Mouse (Mus musculus): ENCODE data around the gene Slc37a1. TPM values are rescaled to one million over a fixed set of nuclear protein-coding genes. Genes with fewer than 3 reads are reported as not detected.
"Not testable (repeated sequence)": the region's sequence is repeated elsewhere in the genome, so short reads cannot be mapped to it uniquely, and the experiment has no call there.

Gene Slc37a1
- polyA plus RNA-seq, 1 experiment = 0.14 TPM

DNA sequence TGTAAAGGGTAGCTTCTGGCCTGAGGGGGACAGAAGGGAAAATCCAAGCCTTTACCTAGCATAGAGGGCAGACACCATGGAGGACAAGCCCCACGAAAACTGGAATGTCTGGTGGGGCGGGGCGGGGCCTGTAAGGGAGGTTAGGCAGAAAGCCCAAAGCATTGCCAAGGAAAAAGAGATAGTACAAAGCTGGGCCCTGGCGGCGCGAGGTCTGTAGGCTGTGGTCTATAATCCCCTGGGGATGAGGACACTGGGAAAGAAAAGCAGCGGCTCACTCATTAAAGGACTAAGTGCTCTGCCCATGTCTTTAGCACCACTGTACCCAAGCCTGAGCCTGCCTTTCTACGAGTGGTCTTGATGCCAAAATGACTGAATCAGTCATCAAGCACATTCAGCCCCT is 65.4 kb downstream of the Slc37a1 start:
- Histone ChIP-seq H3K36me3 (ENCODE audit: control insufficient read depth, insufficient read depth) (no peaks in the 10 kb centered on the region), H3K27me3 (ENCODE audit: control insufficient read depth, insufficient read depth, insufficient read length) (peaks cover 31% of the 10 kb centered on the region), H3K79me3 (ENCODE audit: low read depth) (no peaks in the 10 kb centered on the region), H3K4me3 (ENCODE audit: insufficient read depth, poor library complexity, severe bottlenecking) (no peak overlapping the region), H3ac (ENCODE audit: control insufficient read depth, insufficient read length, low read depth) (no peak overlapping the region), H3K79me2 (ENCODE audit: control insufficient read depth, insufficient read depth) (no peaks in the 10 kb centered on the region)
- no peak for TF ChIP-seq FOSL1 (IDR thresholded peaks at IDR 0.05; ENCODE audit: insufficient read depth, low read length, poor library complexity, severe bottlenecking)
- TF ChIP-seq MYOD1 (IDR thresholded peaks at IDR 0.05; ENCODE audit: control insufficient read depth, insufficient read length, low read depth) = no peak
- no peak for TF ChIP-seq USF1 (IDR thresholded peaks at IDR 0.05; ENCODE audit: low read depth)

DNA sequence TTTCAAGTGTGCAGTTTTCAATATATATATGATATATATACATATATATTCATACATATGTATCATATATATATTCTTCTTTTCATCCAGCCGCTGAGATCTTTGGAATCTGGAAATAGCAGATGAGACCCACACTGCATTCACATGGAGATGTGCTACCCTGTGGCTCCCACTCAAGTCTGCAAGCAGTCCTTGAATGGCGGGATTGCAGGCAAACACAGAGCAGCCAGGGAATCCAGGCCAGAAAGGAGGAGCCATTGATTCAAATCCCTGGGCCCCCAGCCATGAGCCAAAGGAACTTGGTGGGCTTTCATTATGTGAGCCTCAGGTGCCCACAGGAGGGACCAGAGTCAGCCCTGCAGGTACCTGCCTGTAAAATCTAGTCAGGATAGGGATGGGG is 66.7 kb downstream of the Slc37a1 start:
- TF ChIP-seq MYOD1 (IDR thresholded peaks at IDR 0.05; ENCODE audit: control insufficient read depth, insufficient read length, low read depth) (no peak), CTCF (IDR thresholded peaks at IDR 0.05; ENCODE audit: control insufficient read depth, insufficient read depth, insufficient read length) (no peak), FOSL1 (IDR thresholded peaks at IDR 0.05; ENCODE audit: insufficient read depth, low read length, poor library complexity, severe bottlenecking) (no peak), USF1 (IDR thresholded peaks at IDR 0.05; ENCODE audit: low read depth) (no peak), MAX (IDR thresholded peaks at IDR 0.05) (no peak), MYOG (IDR thresholded peaks at IDR 0.05; ENCODE audit: control insufficient read depth, extremely low read depth, insufficient read length) (no peak)
- Histone ChIP-seq H3K27me3 (ENCODE audit: control insufficient read depth, insufficient read depth, insufficient read length) (peaks cover 27% of the 10 kb centered on the region), H3K79me2 (ENCODE audit: control insufficient read depth, insufficient read depth) (no peaks in the 10 kb centered on the region), H3K36me3 (ENCODE audit: control insufficient read depth, insufficient read depth) (no peaks in the 10 kb centered on the region), H3K4me3 (ENCODE audit: insufficient read depth, poor library complexity, severe bottlenecking) (no peak overlapping the region), H3ac (ENCODE audit: control insufficient read depth, insufficient read length, low read depth) (no peak overlapping the region), H3K79me3 (ENCODE audit: low read depth) (no peaks in the 10 kb centered on the region)

DNA sequence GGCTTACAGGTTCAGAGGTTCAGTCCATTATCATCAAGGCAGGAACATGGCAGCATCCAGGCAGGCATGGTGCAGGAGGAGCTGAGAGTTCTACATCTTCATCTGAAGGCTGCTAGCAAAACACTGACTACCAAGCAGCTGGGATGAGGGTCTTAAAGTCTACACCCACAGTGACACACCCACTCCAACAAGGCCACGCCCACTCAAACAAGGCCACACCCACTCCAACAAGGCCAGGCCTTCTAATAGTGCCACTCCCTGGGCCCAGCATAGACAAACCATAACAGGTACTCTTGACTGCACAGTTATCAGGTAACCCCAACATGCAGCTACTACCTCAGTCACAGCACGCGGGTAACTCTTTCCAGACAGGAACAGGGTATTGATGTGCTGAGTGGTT is 68.1 kb downstream of the Slc37a1 start:
- H3K4me3 ChIP-seq (ENCODE audit: insufficient read depth, poor library complexity, severe bottlenecking); H3K36me3 ChIP-seq (ENCODE audit: control insufficient read depth, insufficient read depth); H3K79me3 ChIP-seq (ENCODE audit: low read depth); H3K79me2 ChIP-seq (ENCODE audit: control insufficient read depth, insufficient read depth); H3ac ChIP-seq (ENCODE audit: control insufficient read depth, insufficient read length, low read depth): not testable (repeated sequence)
- H3K27me3 ChIP-seq (ENCODE audit: control insufficient read depth, insufficient read depth, insufficient read length) = peaks cover 21% of the 10 kb centered on the region

DNA sequence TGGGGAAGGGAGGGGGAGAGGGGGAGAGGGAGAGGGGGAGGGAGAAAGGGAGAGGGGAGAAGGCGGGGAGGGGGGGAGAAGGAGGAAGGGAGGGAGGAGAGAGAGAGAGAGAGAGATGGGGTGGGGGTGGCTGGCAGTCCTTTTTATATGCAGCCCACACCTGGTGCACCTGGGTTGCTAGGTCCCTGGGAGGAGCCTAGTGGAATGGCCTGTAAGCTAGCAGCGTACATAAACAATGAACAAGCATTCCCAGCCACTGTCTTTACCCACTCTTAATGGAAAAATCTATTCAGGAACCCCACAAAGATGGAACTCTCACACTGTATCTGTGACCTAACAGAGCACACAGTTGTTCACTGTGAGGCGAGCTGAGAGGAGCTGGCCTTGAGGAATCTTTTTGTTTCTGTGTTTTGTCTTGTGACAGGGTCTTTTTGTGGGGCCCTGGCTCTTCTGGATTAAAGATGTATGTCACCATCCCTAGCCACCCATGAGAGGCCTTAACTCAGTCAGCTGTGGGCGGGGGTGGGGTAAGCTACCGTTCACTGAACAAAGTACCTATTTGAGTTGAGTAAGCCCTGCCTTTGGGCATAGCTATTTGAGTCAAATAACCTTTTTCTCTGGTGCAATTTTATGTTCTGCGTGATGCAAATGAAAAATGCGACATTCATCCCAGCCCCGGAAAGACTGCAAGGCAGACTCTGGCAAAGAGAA is 69.4 kb downstream of the Slc37a1 start:
- H3K79me2 ChIP-seq (ENCODE audit: control insufficient read depth, insufficient read depth) = no peaks in the 10 kb centered on the region
- no peaks in the 10 kb centered on the region for H3K79me3 ChIP-seq (ENCODE audit: low read depth)
- peaks cover 20% of the 10 kb centered on the region for H3K27me3 ChIP-seq (ENCODE audit: control insufficient read depth, insufficient read depth, insufficient read length)
- H3K36me3 ChIP-seq (ENCODE audit: control insufficient read depth, insufficient read depth) = no peaks in the 10 kb centered on the region
- H3K4me3 ChIP-seq (ENCODE audit: insufficient read depth, poor library complexity, severe bottlenecking) = no peak overlapping the region
- no peak overlapping the region for H3ac ChIP-seq (ENCODE audit: control insufficient read depth, insufficient read length, low read depth)
- no peak for TF ChIP-seq CEBPB (IDR thresholded peaks at IDR 0.05; ENCODE audit: low read depth)

DNA sequence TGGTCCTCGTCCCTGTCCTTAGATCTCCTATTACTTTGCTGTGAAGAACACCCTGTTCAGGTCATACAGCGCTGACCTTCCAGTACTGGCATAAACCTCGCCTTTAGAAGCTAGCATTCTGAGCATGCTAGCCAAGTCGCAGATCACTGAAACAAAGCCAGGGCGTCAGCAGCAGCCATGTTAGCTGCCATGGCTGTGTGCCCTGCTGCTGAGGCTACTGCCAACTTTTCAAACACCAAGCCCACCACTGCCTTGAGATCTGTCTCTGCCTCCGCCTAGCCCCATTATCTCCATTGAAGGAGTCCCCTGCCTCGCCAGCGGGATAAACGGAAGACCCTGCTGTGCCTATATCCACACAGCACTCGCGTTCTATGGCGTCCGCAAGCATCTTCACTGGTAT is 74.0 kb downstream of the Slc37a1 start:
- Histone ChIP-seq H3K79me3 (ENCODE audit: low read depth) (no peaks in the 10 kb centered on the region), H3K36me3 (ENCODE audit: control insufficient read depth, insufficient read depth) (no peaks in the 10 kb centered on the region), H3K27me3 (ENCODE audit: control insufficient read depth, insufficient read depth, insufficient read length) (peaks cover 36% of the 10 kb centered on the region), H3K4me3 (ENCODE audit: insufficient read depth, poor library complexity, severe bottlenecking) (no peak overlapping the region), H3K79me2 (ENCODE audit: control insufficient read depth, insufficient read depth) (no peaks in the 10 kb centered on the region), H3ac (ENCODE audit: control insufficient read depth, insufficient read length, low read depth) (no peak overlapping the region)
- TF ChIP-seq FOSL1 (IDR thresholded peaks at IDR 0.05; ENCODE audit: insufficient read depth, low read length, poor library complexity, severe bottlenecking) (no peak), CTCF (IDR thresholded peaks at IDR 0.05; ENCODE audit: control insufficient read depth, insufficient read depth, insufficient read length) (no peak)

DNA sequence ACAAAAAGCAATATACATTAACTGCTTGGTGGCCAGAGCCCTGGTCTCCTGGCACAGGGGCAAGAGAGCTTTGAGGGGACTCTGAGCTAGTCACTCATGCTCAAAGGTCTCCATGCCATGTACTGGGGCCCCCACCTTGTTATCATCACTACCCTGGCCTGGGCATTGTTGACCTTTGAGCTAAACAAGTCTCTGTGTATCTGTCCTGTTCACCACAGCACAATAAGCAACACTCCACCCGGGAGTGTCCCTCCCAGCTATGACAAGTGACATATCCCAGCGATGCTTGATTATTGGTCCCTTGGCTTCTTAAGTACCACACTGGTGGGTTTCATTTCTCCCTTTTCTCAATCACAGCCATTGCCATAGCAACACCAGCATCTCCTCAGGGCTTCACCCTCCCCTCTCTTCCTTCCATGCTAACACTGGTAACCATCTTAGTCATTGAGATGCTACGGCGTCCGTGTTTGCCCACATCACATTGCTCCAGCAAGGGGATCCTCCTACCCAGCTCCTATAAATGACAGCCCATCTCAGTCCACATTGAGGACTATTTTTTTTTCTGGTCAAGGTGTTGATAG is 79.1 kb downstream of the Slc37a1 start:
- Histone ChIP-seq H3ac (ENCODE audit: control insufficient read depth, insufficient read length, low read depth) (no peak overlapping the region), H3K36me3 (ENCODE audit: control insufficient read depth, insufficient read depth) (no peaks in the 10 kb centered on the region), H3K79me3 (ENCODE audit: low read depth) (no peaks in the 10 kb centered on the region), H3K79me2 (ENCODE audit: control insufficient read depth, insufficient read depth) (no peaks in the 10 kb centered on the region), H3K27me3 (ENCODE audit: control insufficient read depth, insufficient read depth, insufficient read length) (peaks cover 21% of the 10 kb centered on the region), H3K4me3 (ENCODE audit: insufficient read depth, poor library complexity, severe bottlenecking) (no peak overlapping the region)
- TF ChIP-seq MYOD1 (IDR thresholded peaks at IDR 0.05; ENCODE audit: control insufficient read depth, insufficient read length, low read depth) = no peak
- no peak for TF ChIP-seq FOSL1 (IDR thresholded peaks at IDR 0.05; ENCODE audit: insufficient read depth, low read length, poor library complexity, severe bottlenecking)
- no peak for TF ChIP-seq USF1 (IDR thresholded peaks at IDR 0.05; ENCODE audit: low read depth)
- no peak for TF ChIP-seq CTCF (IDR thresholded peaks at IDR 0.05; ENCODE audit: control insufficient read depth, insufficient read depth, insufficient read length)
- no peak for TF ChIP-seq MYOG (IDR thresholded peaks at IDR 0.05; ENCODE audit: control insufficient read depth, extremely low read depth, insufficient read length)
- no peak for TF ChIP-seq CEBPB (IDR thresholded peaks at IDR 0.05; ENCODE audit: low read depth)
- no peak for TF ChIP-seq MAX (IDR thresholded peaks at IDR 0.05)
